Mouse (Mus musculus) bone marrow, adult 2 months (tissue): ENCODE data around the gene Olfr171. TPM values are rescaled to one million over a fixed set of nuclear protein-coding genes. Genes with fewer than 3 reads are reported as not detected.
"Not testable (repeated sequence)": the region's sequence is repeated elsewhere in the genome, so short reads cannot be mapped to it uniquely, and the experiment has no call there.

Experiments
- H3K27ac ChIP-seq: fragments of 200-500 bp; 2 replicates; pipeline ENCODE4 v1.5.1; 2012; ENCODE audit warnings: low read depth, mild to moderate bottlenecking, control low read depth, inconsistent platforms, low read length; ENCODE audit not compliant: control insufficient read depth, poor library complexity, insufficient read depth
- H3K4me1 ChIP-seq: fragments of 200-500 bp; 2 replicates; pipeline ENCODE4 v1.6.1; 2011; ENCODE audit warnings: low read length; ENCODE audit not compliant: control insufficient read depth, insufficient read depth
- H3K4me3 ChIP-seq: fragments of 200-500 bp; replicated peaks from 2 replicates; pipeline ENCODE3; 2011; ENCODE audit warnings: mild to moderate bottlenecking, low read depth, low read length, control low read depth; ENCODE audit not compliant: control insufficient read depth
- CTCF ChIP-seq: fragments of 200-500 bp; IDR thresholded peaks from 2 replicates; pipeline ENCODE4 v1.5.1; 2011; ENCODE audit warnings: low read length, control low read depth; ENCODE audit not compliant: control insufficient read depth, insufficient read depth
- POLR2A ChIP-seq: fragments of 200-500 bp; IDR thresholded peaks from 2 replicates; pipeline ENCODE4 v1.6.1; 2011; ENCODE audit warnings: low read depth, mild to moderate bottlenecking, control low read depth, low read length, borderline replicate concordance; ENCODE audit not compliant: control insufficient read depth
- WGBS: fragments of 180-500 bp; shearing (Covaris S2); methylation state at CpG from one replicate; pipeline ENCODE4 v1.1.7; 2018; 5-methylcytosine and 5-hydroxymethylcytosine counted together
- polyA plus RNA-seq: library from polyadenylated mRNA; stranded (reverse); fragments of >200 nt; gene quantifications from 2 replicates; pipeline ENCODE4 v1.2.4, GENCODE M21; 2011; ENCODE audit warnings: low replicate concordance; ENCODE audit not compliant: missing spikeins, insufficient read depth, insufficient read length

The Olfr171 gene
- not detected in 2 replicates for polyA plus RNA-seq

- WGBS: 70% methylated on average over 1 of the region's 1 CpGs
- H3K4me3 ChIP-seq: no peak within 1 kb of the TSS
- TF ChIP-seq CTCF (no peak), POLR2A (no peak)
- no peaks in the 10 kb centered on the region for H3K4me1 ChIP-seq
- no peak within 1 kb of the TSS for H3K27ac ChIP-seq
These were observed at the start of gene Olfr171 for GRCm38 (mm10) chr16:19629816-19630215. Gene Olfr171 (minus strand): TSS chr16:19629916.

GRCm38 (mm10) chr16:19670768-19671357 is 41.1 kb upstream of the Olfr171 start:
- H3K27ac ChIP-seq: no peak overlapping the region
- no peak overlapping the region for H3K4me3 ChIP-seq
- TF ChIP-seq CTCF (no peak), POLR2A (no peak)
- H3K4me1 ChIP-seq: no peaks in the 10 kb centered on the region
- 56% methylated on average over 2 of the region's 2 CpGs for WGBS

GRCm38 (mm10) chr16:19666312-19666711 is 36.6 kb upstream of the Olfr171 start:
- no peaks in the 10 kb centered on the region for H3K4me1 ChIP-seq
- 16% methylated on average over 1 of the region's 1 CpGs for WGBS
- TF ChIP-seq CTCF: no peak
- TF ChIP-seq POLR2A: no peak
- H3K4me3 ChIP-seq: no peak overlapping the region
- no peak overlapping the region for H3K27ac ChIP-seq

- not testable (repeated sequence) for H3K4me3 ChIP-seq, H3K4me1 ChIP-seq, H3K27ac ChIP-seq
- 87% methylated on average over 2 of the region's 2 CpGs for WGBS
These were observed 17.9 kb downstream of the Olfr171 start, which contains the start of gene Olfr170 for GRCm38 (mm10) chr16:19611782-19612181. Gene Olfr170 (minus strand): TSS chr16:19611882.

- Histone ChIP-seq H3K4me3 (no peak overlapping the region), H3K27ac (no peak overlapping the region), H3K4me1 (no peaks in the 10 kb centered on the region)
- 34% methylated on average over 2 of the region's 2 CpGs for WGBS
- no peak for TF ChIP-seq POLR2A
- TF ChIP-seq CTCF: no peak
These were observed 26.6 kb downstream of the Olfr171 start for GRCm38 (mm10) chr16:19603166-19603565.

Other genes starting within 250 kb of the Olfr171 start
- gene Olfr165, start 206.8 kb downstream of the Olfr171 start, polyA plus RNA-seq: not detected in 2 replicates
- not detected in 2 replicates for gene Olfr166, start 146.2 kb downstream of the Olfr171 start, polyA plus RNA-seq
- 0.20 TPM in 1 of 2 replicates, not detected in the other for gene Olfr167, start 107.7 kb downstream of the Olfr171 start, polyA plus RNA-seq
- not detected in 2 replicates for gene Olfr168, start 94.4 kb downstream of the Olfr171 start, polyA plus RNA-seq
- not detected in 2 replicates for gene Olfr169, start 58.1 kb downstream of the Olfr171 start, polyA plus RNA-seq
- not detected in 2 replicates for gene Olfr170, start 18.0 kb downstream of the Olfr171 start, polyA plus RNA-seq
- not detected in 2 replicates for gene Lamp3, start 76.5 kb upstream of the Olfr171 start, polyA plus RNA-seq
- 3.3 and 7.9 TPM in 2 replicates for gene B3gnt5, start 130.3 kb upstream of the Olfr171 start, polyA plus RNA-seq